Mouse (Mus musculus): ENCODE data around the gene Gtf3c1.

Gene Gtf3c1

DNA sequence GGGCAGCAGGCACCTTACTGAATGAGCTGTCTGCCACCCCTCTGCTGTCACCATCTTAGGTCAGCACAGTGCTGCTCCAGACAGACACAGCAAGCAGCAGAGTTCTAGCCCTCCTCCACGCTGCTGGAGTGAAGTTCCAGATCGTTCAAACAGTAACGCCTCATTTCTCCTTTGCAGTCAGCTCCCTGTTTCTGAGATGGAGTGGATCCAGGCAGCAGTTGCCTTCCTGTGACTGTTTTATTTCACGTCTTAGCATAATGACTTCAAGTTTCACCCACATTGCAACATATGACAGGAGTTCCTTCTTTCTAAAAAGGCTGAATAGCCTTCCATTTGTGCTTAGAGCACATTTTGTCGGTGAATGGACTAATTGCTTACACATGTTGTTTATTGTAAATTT, 94.0 kb downstream of the Gtf3c1 start:
- no peak for DNase-seq

GRCm38 (mm10) chr7:125608183-125608688, 99.3 kb downstream of the Gtf3c1 start:
- no peak for DNase-seq

- no peak for DNase-seq
Measured at GRCm38 (mm10) chr7:125607384-125608182, 100.0 kb downstream of the Gtf3c1 start.

DNA sequence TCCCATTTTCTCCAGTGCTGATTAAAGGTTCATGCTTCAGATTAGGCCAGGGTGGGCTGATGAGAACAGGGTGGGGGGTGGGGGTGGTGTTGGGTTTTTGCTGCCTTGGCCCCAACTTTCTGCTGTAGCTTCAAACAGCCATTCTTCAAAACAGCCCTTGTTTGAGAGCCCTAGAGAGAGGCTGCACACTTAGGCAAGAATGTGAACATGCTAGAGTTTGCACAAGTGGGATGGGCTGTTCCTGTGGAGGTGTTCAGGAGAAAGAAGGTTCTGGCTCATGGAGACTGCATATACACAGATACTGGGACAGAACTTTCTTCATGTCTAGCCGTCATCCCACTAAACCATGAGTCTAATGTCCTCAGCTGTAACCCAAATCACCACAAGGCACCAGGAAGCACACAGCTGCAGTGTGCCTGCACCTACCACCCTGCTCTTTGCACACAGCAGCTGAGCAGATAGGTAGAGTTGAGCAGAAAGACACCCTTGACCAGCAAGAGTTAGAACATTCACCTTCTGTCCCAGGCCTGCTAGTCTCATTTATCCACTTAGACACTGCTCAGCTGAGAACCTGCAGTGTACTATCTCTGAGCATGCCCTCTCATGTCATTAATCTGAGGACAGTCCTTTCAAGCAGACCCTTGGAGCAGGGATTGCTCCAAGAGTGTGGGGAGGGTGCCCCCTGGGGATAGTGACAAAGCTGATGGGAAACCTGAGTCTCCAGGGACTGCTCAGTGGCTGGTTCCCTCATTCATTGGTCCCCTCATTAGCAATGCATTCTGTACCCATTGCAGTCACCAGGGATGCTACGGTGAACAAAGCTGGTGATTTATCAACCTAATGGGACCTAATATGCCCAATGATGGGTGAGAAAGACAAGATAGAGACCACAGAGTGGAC, 101.1 kb downstream of the Gtf3c1 start:
- DNase-seq, result no peak

DNA sequence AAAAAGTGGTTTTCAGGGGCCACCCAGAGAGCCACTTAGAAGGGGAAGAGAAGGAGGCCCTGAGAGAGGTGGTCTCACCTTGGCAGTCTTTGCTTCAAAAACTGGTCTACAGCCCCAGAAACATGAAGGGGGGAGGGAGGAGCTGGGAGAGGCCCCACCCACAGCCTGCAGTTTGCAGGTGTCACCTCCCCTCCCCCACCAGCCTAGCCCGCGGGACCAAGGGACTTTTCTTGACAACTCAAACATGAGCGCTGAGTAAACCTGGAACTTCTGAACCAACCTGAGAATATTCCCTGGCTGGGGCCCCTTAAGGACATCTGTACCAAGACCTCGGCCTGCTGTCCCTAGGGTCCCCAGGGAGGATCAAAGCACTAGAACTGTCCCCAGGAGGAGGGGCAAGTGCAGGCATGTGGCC, 101.8 kb downstream of the Gtf3c1 start:
- no peak for DNase-seq

DNA sequence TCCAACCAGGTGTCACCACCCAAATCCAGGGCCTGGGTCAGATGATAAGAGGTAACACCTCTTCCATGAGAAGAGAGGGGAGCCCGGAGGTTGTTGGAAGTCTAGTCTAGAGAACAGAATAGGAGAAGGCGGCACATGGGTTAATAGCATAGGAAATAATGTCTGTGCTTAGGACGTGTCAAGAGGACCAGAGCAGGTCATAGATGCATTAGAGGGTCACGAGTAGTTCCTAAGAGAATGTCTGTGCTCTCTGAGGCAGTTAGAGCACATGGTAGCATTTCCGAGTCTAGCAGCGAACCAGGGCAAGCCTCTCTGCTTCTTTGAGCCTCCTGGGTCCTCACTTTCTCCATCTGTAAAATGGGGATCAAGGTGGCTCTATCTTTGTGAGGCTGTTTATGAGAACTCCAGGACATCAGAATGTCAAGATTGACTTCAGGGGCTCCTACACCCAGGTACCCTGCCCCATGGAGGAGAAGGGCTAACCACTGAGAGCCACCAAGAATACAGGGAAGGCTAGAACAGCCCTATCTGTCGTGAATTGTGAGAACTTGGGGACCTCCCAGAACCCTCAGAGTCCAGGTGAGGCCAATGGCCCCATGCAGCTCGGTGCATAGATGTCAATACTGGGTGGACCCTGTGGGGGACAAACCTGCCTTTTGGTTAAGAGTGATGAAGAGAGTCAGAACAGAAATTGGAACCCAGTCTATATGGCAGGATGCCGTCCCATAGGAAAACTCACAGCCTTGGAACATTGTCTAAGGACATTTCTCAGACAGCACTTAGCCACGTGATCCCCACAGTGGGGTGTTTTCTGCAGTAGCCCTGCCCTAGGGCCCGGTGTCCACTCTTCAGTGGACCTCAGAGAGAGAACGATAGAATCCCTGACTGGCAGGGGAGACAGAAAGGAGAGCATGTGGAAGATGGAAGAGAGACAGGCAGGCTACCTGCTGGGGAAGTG, 102.9 kb downstream of the Gtf3c1 start:
- no peak for DNase-seq

DNA sequence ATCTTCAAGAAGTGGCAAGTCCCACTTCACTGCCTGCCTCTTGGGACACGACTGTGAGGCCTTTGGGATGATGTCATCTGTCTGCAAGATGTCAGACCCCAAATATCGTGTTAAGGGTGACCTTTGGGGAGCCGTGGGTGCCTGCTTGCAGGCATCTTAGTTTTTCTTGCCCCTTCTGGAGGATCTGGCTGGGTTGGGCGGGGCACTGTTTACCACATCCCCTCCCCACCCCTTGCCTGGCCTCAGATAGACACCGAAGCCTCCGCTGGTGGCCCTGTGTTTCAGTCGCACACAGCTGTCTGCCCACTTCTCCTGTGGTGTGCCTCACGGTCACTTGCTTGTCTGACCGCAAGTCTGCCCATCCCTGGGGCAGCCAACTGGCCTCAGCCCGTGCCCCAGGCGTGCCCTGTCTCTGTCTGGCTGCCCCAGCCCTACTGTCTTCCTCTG, 104.4 kb downstream of the Gtf3c1 start, which contains the start of gene Il21r:
Il21r (plus strand) TSS at position 245 of the 447 bp plus-strand sequence.
- DNase-seq, result peak; percentile 15

GRCm38 (mm10) chr7:125601821-125602448, 105.6 kb downstream of the Gtf3c1 start:
- DNase-seq, result no peak

DNA sequence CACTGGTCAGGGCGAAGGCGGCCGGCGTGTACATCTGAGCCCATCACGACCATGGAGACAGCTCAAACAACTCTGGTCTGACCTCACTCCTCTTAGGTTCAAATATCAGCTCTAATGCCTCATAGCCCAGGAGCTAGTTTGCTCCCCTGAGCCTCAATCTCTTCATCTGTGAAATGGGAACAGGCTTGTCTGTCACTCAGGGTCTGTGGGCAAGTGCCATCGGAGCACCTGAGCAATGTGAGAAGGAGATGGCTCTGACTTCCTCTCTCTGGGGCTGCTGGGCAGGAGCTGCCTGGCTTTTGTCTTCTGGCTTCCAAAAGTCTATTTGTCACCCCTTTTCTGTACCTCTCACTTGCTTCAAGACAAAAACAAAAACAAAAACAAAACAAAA, 106.3 kb downstream of the Gtf3c1 start:
- DNase-seq, result no peak

- no peak for DNase-seq
Measured at GRCm38 (mm10) chr7:125600612-125601279, 106.8 kb downstream of the Gtf3c1 start.

DNA sequence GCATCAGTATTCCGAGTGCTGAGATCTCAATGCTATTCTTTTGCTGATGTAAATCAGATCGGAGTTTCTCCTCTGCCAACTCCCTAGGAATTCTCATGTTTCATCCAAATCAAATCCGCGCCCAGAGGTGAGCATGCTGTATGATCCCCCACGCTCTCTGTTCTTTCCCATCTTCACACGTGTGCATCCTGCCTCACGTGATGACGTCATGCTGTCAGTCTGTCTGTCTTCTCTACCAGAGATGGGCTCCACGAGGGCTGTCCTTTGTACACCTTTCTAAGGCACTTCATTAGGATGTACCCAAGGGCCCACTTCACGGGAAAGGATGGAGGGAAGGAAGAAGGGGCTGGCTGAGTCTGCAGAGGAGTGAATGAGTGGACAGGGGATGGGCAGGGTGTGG, 107.4 kb downstream of the Gtf3c1 start:
- no peak for DNase-seq

- no peak for DNase-seq
Measured at GRCm38 (mm10) chr7:125599373-125599973, 108.1 kb downstream of the Gtf3c1 start.

DNA sequence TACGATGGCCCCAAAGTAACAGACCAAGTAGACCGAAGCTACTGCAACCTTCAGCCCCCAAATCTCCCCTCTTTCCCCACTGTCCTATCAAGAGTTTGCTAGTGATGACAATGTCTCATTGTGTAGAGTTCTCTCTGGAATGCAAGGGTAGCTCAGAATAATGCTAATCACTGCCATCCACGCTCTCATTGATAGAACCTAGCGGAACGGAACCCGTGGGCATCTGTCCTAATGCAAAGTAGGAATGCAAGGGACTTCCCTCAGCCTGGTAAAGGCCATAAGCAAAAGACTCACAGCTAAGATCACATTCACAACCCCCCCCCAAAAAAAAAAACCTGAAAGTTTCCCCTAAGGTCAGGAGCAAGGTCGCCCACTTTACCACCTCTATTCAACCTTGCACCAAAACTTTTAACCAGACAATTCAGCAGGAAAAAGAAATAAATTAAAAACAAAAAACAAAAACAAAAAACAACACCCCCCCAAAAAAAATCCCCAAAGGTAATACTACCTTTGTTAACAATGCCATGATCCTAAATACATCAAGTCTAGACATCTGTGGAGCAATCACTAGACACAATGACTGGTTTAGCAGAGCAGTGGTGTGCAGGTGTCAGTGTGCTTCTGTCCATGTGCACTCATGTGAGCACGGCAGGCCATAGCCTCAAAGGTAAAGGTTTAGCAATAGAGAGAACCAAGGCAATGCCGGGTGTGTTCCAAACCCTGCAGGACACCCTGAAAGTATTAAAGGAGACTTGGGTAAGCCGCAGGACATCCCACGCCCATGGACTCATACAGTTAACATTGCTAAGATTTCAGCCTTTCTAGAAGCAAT, 109.8 kb downstream of the Gtf3c1 start:
- no peak for DNase-seq

DNA sequence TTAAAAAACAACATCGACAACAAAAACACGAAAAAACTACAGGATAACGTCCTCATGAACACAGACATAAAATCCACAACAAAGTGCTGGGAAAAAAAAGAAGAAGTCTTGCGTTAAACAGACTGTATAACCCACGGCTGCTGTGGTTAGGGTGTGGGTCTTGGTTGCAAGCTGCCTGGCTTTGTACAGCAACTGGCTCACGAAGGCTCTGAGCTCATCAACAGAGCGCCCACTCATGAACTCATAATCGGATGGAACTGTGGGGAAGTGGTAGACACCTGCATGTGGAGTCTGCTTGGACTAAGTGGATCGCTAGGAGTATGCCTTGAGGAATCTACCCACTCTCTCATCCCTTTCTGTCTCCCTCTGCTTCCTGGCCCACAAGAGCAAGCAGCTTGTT, 110.5 kb downstream of the Gtf3c1 start:
- no peak for DNase-seq

DNA sequence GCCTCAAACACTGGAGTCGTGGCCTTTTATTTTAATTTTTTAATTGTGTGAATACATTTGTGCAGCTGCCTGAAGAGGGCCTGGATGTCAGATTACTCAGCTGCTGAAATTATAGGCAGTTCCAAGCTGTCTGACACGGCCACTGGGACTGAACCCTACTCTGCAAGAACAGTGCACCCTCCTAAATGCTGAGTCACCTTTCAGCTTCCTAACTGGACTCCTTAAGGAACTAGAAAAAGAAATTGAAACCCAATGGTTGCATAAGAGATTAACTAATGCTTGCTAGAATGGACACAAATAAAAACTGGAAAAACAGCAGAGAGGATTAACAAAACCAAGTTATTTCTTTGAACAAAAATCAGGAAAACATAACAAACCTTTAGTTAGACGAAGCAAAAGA, 111.2 kb downstream of the Gtf3c1 start:
- DNase-seq, result no peak

DNA sequence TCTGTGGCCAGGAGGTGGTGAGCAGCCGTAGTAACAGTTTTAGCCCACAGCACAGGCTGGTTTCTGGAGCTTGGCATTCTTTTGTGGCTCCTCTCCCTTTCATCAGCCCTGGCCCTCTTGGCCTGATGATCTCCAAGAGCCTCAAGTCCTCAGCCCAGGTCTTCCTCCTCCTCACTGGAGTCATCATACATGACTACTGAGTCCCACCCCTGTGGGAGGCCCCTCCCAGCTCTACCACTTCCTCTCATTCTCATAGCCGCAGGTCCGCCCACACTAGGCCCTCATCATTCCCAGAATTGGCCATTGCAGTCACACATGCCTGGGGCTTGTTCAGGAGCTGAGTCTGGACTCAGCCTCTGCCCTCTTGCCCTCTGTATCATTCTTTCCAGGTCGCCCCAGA, 113.7 kb downstream of the Gtf3c1 start:
- no peak for DNase-seq

Measured in right cerebral cortex, postnatal 25 days (tissue).